Mouse (Mus musculus) liver, embryonic 12.5 days (tissue): ENCODE data around the gene Hist2h3c1. TPM values are rescaled to one million over a fixed set of nuclear protein-coding genes. Genes with fewer than 3 reads are reported as not detected.
"Not testable (repeated sequence)": the region's sequence is repeated elsewhere in the genome, so short reads cannot be mapped to it uniquely, and the experiment has no call there.

Experiments
- ATAC-seq: fragments of 200-750 bp; cut with Nextera tagmentation; 2 replicates; pipeline ENCODE4 v1.8.0; 2017; ENCODE audit warnings: moderate number of reproducible peaks, mild to moderate bottlenecking, moderate library complexity
- H3K27ac ChIP-seq: fragments of 300-500 bp; sonication (generic); 2 replicates; pipeline ENCODE4 v1.5.1; 2016; ENCODE audit warnings: mild to moderate bottlenecking
- H3K27me3 ChIP-seq: fragments of 300-500 bp; sonication (generic); replicated peaks from 2 replicates; pipeline ENCODE4 v1.6.1; 2016; ENCODE audit warnings: mild to moderate bottlenecking, moderate library complexity
- H3K36me3 ChIP-seq: fragments of 300-500 bp; sonication (generic); 2 replicates; pipeline ENCODE4 v1.6.1; 2016; ENCODE audit warnings: mild to moderate bottlenecking, moderate library complexity
- H3K4me1 ChIP-seq: fragments of 300-500 bp; sonication (generic); 2 replicates; pipeline ENCODE4 v1.6.1; 2016
- H3K4me2 ChIP-seq: fragments of 300-500 bp; sonication (generic); 2 replicates; pipeline ENCODE4 v1.6.1; 2016; ENCODE audit warnings: mild to moderate bottlenecking, moderate library complexity
- H3K4me3 ChIP-seq: fragments of 300-500 bp; sonication (generic); 2 replicates; pipeline ENCODE4 v1.5.1; 2016; ENCODE audit warnings: mild to moderate bottlenecking, moderate library complexity
- H3K9ac ChIP-seq: fragments of 300-500 bp; sonication (generic); 2 replicates; pipeline ENCODE4 v1.6.1; 2016; ENCODE audit warnings: mild to moderate bottlenecking, moderate library complexity
- H3K9me3 ChIP-seq: fragments of 300-500 bp; sonication (generic); replicated peaks from 2 replicates; pipeline ENCODE4 v1.6.1; 2016; ENCODE audit warnings: mild to moderate bottlenecking, moderate library complexity
- WGBS: fragments of 180-500 bp; shearing (Covaris S2); methylation state at CpG from one replicate; pipeline ENCODE4 v1.1.7; 2016; ENCODE audit not compliant: insufficient replicate concordance; 5-methylcytosine and 5-hydroxymethylcytosine counted together
- polyA plus RNA-seq: library from polyadenylated mRNA; unstranded; fragments of >200 nt; fragmentation: Nextera tagmentation; extraction: Ambion mirVana; gene quantifications from 2 replicates; pipeline ENCODE4 v1.2.1, GENCODE M21; 2016

Hist2h3c1 gene
- polyA plus RNA-seq, 1 experiment from 2014 or later, result 3.0 TPM

- peaks cover 40% of the 10 kb centered on the region for H3K4me1 ChIP-seq
- WGBS, result 73% methylated on average over 4 of the region's 4 CpGs
- no peak for ATAC-seq
- H3K36me3 ChIP-seq, result no peaks in the 10 kb centered on the region
- H3K27me3 ChIP-seq, result no peaks in the 10 kb centered on the region
- H3K4me2 ChIP-seq, result peak overlapping the region; percentile 77
- peak overlapping the region; percentile 83 for H3K9ac ChIP-seq
- peak overlapping the region; percentile 65 for H3K4me3 ChIP-seq
- no peaks in the 10 kb centered on the region for H3K9me3 ChIP-seq
- H3K27ac ChIP-seq, result peak overlapping the region; percentile 98
Measured at GRCm38 (mm10) chr3:96236834-96237334, 9.6 kb upstream of the Hist2h3c1 start.

- peaks cover 44% of the 10 kb centered on the region for H3K4me1 ChIP-seq
- WGBS, result 24% methylated on average over 7 of the region's 7 CpGs
- no peaks in the 10 kb centered on the region for H3K9me3 ChIP-seq
- H3K36me3 ChIP-seq, result no peaks in the 10 kb centered on the region
- H3K4me2 ChIP-seq, result peak overlapping the region; percentile 77
- ATAC-seq, result no peak
- no peaks in the 10 kb centered on the region for H3K27me3 ChIP-seq
- peak overlapping the region; percentile 83 for H3K9ac ChIP-seq
- H3K27ac ChIP-seq, result peak overlapping the region; percentile 98
- peak overlapping the region; percentile 65 for H3K4me3 ChIP-seq
Measured at GRCm38 (mm10) chr3:96237335-96237903, 9.1 kb upstream of the Hist2h3c1 start.

- under 1% methylated on average over 12 of the region's 12 CpGs for WGBS
- Histone ChIP-seq H3K4me2 (peak overlapping the region; percentile 77), H3K36me3 (no peaks in the 10 kb centered on the region), H3K4me3 (peak overlapping the region; percentile 65), H3K27me3 (no peaks in the 10 kb centered on the region), H3K9me3 (no peaks in the 10 kb centered on the region), H3K4me1 (peaks cover 48% of the 10 kb centered on the region), H3K27ac (peak overlapping the region; percentile 98), H3K9ac (peak overlapping the region; percentile 83)
- no peak for ATAC-seq
Measured at GRCm38 (mm10) chr3:96237904-96238511, 8.5 kb upstream of the Hist2h3c1 start.

GRCm38 (mm10) chr3:96238954-96239793 lies 7.3 kb upstream of the Hist2h3c1 start, which contains the start of gene Hist2h3c2:
Hist2h3c2 (minus strand) TSS chr3:96239127.
- WGBS, result 0% methylated on average over 19 of the region's 68 CpGs
- Histone ChIP-seq H3K27ac (peak within 1 kb of the TSS; percentile 98), H3K9ac (peak within 1 kb of the TSS; percentile 83), H3K4me1 (peaks cover 60% of the 10 kb centered on the region), H3K4me3 (peak within 1 kb of the TSS; percentile 65), H3K4me2 (peak within 1 kb of the TSS; percentile 77)
- not testable (repeated sequence) for H3K9me3 ChIP-seq, H3K27me3 ChIP-seq, H3K36me3 ChIP-seq
- ATAC-seq, result peak; percentile 85

GRCm38 (mm10) chr3:96239949-96240798 lies 6.3 kb upstream of the Hist2h3c1 start, which contains the start of gene Hist2h2aa2:
Hist2h2aa2 (minus strand) TSS chr3:96240276.
- not testable (repeated sequence) for H3K27me3 ChIP-seq, H3K9me3 ChIP-seq, H3K36me3 ChIP-seq
- Histone ChIP-seq H3K9ac (peak within 1 kb of the TSS; percentile 91), H3K27ac (peak within 1 kb of the TSS; percentile 91), H3K4me3 (peak within 1 kb of the TSS; percentile 41), H3K4me1 (peaks cover 66% of the 10 kb centered on the region), H3K4me2 (peak within 1 kb of the TSS; percentile 54)
- 4% methylated on average over 32 of the region's 85 CpGs for WGBS
- ATAC-seq, result peak; percentile 71

GRCm38 (mm10) chr3:96240799-96241197 lies 5.7 kb upstream of the Hist2h3c1 start:
- Histone ChIP-seq H3K9me3 (no peaks in the 10 kb centered on the region), H3K4me2 (peak overlapping the region; percentile 54), H3K4me1 (peaks cover 60% of the 10 kb centered on the region), H3K27ac (peak overlapping the region; percentile 89), H3K4me3 (peak overlapping the region; percentile 37; the same call in 1 of the 2 replicates), H3K27me3 (no peaks in the 10 kb centered on the region), H3K36me3 (no peaks in the 10 kb centered on the region), H3K9ac (peak overlapping the region; percentile 91)
- ATAC-seq, result no peak
- WGBS, result 75% methylated on average over 9 of the region's 9 CpGs

GRCm38 (mm10) chr3:96243921-96244572 lies 2.4 kb upstream of the Hist2h3c1 start:
- Histone ChIP-seq H3K4me2 (peak overlapping the region; percentile 81), H3K27me3 (no peaks in the 10 kb centered on the region), H3K9me3 (no peaks in the 10 kb centered on the region), H3K4me3 (peak overlapping the region; percentile 65), H3K36me3 (no peaks in the 10 kb centered on the region), H3K9ac (peak overlapping the region; percentile 91), H3K4me1 (peaks cover 51% of the 10 kb centered on the region), H3K27ac (peak overlapping the region; percentile 99)
- no peak for ATAC-seq
- 67% methylated on average over 7 of the region's 7 CpGs for WGBS

- H3K4me3 ChIP-seq, result peak within 1 kb of the TSS; percentile 65
- WGBS, result under 1% methylated on average over 44 of the region's 88 CpGs
- peaks cover 63% of the 10 kb centered on the region for H3K4me1 ChIP-seq
- not testable (repeated sequence) for H3K9me3 ChIP-seq, H3K27me3 ChIP-seq, H3K36me3 ChIP-seq
- peak within 1 kb of the TSS; percentile 81 for H3K4me2 ChIP-seq
- H3K9ac ChIP-seq, result peak within 1 kb of the TSS; percentile 91
- ATAC-seq, result peak; percentile 76
- H3K27ac ChIP-seq, result peak within 1 kb of the TSS; percentile 99
Measured at GRCm38 (mm10) chr3:96245003-96245886, 1.2 kb upstream of the Hist2h3c1 start, which contains the start of gene Hist2h2aa1. Hist2h2aa1 (plus strand) TSS chr3:96245497.

- not testable (repeated sequence) for ATAC-seq, H3K36me3 ChIP-seq, H3K27me3 ChIP-seq, H3K9me3 ChIP-seq
- H3K27ac ChIP-seq, result peak overlapping the region; percentile 92
- 0 out of 2 replicates have a peak overlapping the region, but pooled peaks have one; percentile 50 for H3K9ac ChIP-seq
- peak overlapping the region; percentile 39 for H3K4me3 ChIP-seq
- peaks cover 65% of the 10 kb centered on the region for H3K4me1 ChIP-seq
- peak overlapping the region; percentile 43 for H3K4me2 ChIP-seq
- WGBS, result under 1% methylated on average over 10 of the region's 21 CpGs
Measured at GRCm38 (mm10) chr3:96246018-96246417, 467 bp upstream of the Hist2h3c1 start.
